Mouse (Mus musculus): Measurements from ENCODE around the gene Ano10.

The Ano10 gene

GRCm38 (mm10) chr9:122153436-122153835 lies 140.8 kb downstream of the Ano10 start:
- no peak for DNase-seq

- no peak for DNase-seq
These were observed 141.7 kb downstream of the Ano10 start for GRCm38 (mm10) chr9:122152501-122152900.

GRCm38 (mm10) chr9:122152063-122152462 lies 142.2 kb downstream of the Ano10 start:
- no peak for DNase-seq

- DNase-seq: no peak
These were observed 144.0 kb downstream of the Ano10 start for GRCm38 (mm10) chr9:122149997-122150826.

- no peak for DNase-seq
These were observed 145.9 kb downstream of the Ano10 start for GRCm38 (mm10) chr9:122148356-122148755.

- no peak for DNase-seq
These were observed 147.9 kb downstream of the Ano10 start for GRCm38 (mm10) chr9:122146124-122146870.

- DNase-seq: no peak
These were observed 148.5 kb downstream of the Ano10 start for GRCm38 (mm10) chr9:122145677-122146076.

- no peak for DNase-seq
These were observed 149.4 kb downstream of the Ano10 start for GRCm38 (mm10) chr9:122144776-122145175.

GRCm38 (mm10) chr9:122143219-122143618 lies 151.0 kb downstream of the Ano10 start:
- DNase-seq: no peak

- DNase-seq: no peak
These were observed 155.0 kb downstream of the Ano10 start for GRCm38 (mm10) chr9:122139236-122139635.

GRCm38 (mm10) chr9:122138371-122139029 lies 155.7 kb downstream of the Ano10 start:
- DNase-seq: no peak

GRCm38 (mm10) chr9:122137960-122138359 lies 156.3 kb downstream of the Ano10 start:
- no peak for DNase-seq

- no peak for DNase-seq
These were observed 158.4 kb downstream of the Ano10 start for GRCm38 (mm10) chr9:122135885-122136170.

- no peak for DNase-seq
These were observed 158.9 kb downstream of the Ano10 start for GRCm38 (mm10) chr9:122135095-122135884.

GRCm38 (mm10) chr9:122132145-122132544 lies 162.1 kb downstream of the Ano10 start:
- DNase-seq: no peak

- DNase-seq: no peak
These were observed 163.6 kb downstream of the Ano10 start for GRCm38 (mm10) chr9:122130666-122131065.

- no peak for DNase-seq
These were observed 165.5 kb downstream of the Ano10 start for GRCm38 (mm10) chr9:122128686-122129085.

GRCm38 (mm10) chr9:122127271-122127785 lies 166.9 kb downstream of the Ano10 start:
- no peak for DNase-seq

GRCm38 (mm10) chr9:122126790-122127189 lies 167.4 kb downstream of the Ano10 start:
- no peak for DNase-seq

All from cerebellum, adult 9-10 months (tissue).